Comparison of ENCODE assay signal across 9 mouse cellular contexts in the genomic region with DNA sequence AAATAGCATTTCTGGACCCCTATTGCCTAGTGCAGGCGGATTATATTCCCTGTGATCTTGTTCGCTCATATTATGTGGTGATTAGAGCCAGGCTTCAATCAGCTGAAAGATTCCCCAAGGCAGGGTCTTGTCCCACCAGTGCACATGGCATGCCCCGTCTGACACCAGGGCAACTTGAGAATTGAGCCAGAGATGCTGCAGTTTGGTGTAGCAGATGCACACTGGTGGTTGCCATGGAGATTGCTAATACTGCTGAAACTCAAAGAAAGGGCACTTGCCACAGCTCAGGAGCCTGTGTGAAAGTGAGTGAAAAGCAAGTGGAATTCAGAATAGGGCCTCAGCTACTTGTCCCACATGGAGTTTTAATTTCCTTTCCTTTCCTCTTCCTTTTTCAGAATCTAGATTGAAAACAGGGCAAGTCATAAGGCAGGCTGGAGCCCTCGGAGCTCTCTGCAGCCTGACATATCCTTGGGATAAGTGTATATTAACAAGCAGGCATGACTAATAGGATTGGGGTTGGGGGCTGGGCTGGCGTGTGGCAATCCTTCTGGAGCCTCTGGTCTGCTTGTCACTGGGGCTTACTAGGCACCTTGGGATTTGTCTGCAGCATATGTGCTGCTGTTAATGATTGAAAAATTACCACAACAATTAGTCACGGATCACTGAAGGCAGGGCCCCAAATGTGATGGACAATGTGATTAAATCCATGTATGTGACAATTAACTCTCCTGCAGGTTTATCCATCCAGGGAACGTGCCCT.
DNase-seq lines count a peak whose midpoint lies in the region; ATAC-seq and TF ChIP-seq lines count a peak whose summit lies in the region.
"Had no signal": no experiment of that assay in that cellular context is flagged by ENCODE, and none has a peak within 500 bp of the region (broad histone marks: within the 10 kb centered on the region; RNA-seq: fewer than 3 reads in every experiment).

No protein-coding gene starts in this region.

- TF ChIP-seq POLR2A in heart, adult 2 months (IDR thresholded peaks at IDR 0.05; ENCODE audit: insufficient read depth, low read depth, low read length) = no peak
- TF ChIP-seq POLR2A in lung, adult 2 months (IDR thresholded peaks at IDR 0.05; ENCODE audit: borderline replicate concordance, extremely low read depth, low read depth, low read length) = no peak

- no peak for TF ChIP-seq EP300 in heart, adult 2 months (IDR thresholded peaks at IDR 0.05; ENCODE audit: insufficient read depth, low read depth, low read length)

- H3K4me1 ChIP-seq in forebrain, embryonic 10.5 days = peaks cover 55% of the 10 kb centered on the region
- H3K4me1 ChIP-seq in midbrain, embryonic 15.5 days = peaks cover 33% of the 10 kb centered on the region
- peaks cover 6% of the 10 kb centered on the region; the same call in 1 of the 2 replicates for H3K4me1 ChIP-seq in heart, adult 2 months (ENCODE audit: control insufficient read depth, insufficient read depth, low read length)
- H3K4me1 ChIP-seq in lung, adult 2 months (ENCODE audit: control insufficient read depth, insufficient read depth, low read length) = no peaks in the 10 kb centered on the region; the same call in 1 of the 2 replicates

- H3K36me3 ChIP-seq in forebrain, embryonic 10.5 days (replicated peaks) = no peaks in the 10 kb centered on the region
- H3K36me3 ChIP-seq in midbrain, embryonic 15.5 days (replicated peaks) = no peaks in the 10 kb centered on the region
- H3K36me3 ChIP-seq in heart, adult 2 months (ENCODE audit: control insufficient read depth, insufficient read depth, low read length) = peaks cover 2% of the 10 kb centered on the region

- H3K4me3 ChIP-seq in forebrain, embryonic 10.5 days = peak overlapping the region; percentile 16; the same call in 1 of the 2 replicates
- H3K4me3 ChIP-seq in midbrain, embryonic 15.5 days = no peak overlapping the region
- H3K4me3 ChIP-seq in heart, adult 2 months = no peak overlapping the region
- H3K4me3 ChIP-seq in lung, adult 2 months (replicated peaks; ENCODE audit: extremely low read depth, low read depth, low read length) = no peak overlapping the region
- H3K4me3 ChIP-seq: left cerebral cortex, adult 2 months had no signal

- DNase-seq in CD4-positive, CD25-positive, alpha-beta regulatory T cell, adult 2 months (ENCODE audit: low read depth, low spot score) = peak; percentile 6
- peak; percentile 89 for DNase-seq in forebrain, embryonic 10.5 days (ENCODE audit: extremely low spot score, low spot score)
- peak; percentile 26 for DNase-seq in kidney, postnatal 10 days
- DNase-seq in heart, adult 2 months = no peak
- DNase-seq in lung, adult 2 months = no peak

- H3K9me3 ChIP-seq in forebrain, embryonic 10.5 days = no peaks in the 10 kb centered on the region
- H3K9me3 ChIP-seq in midbrain, embryonic 15.5 days = no peaks in the 10 kb centered on the region

- H3K9ac ChIP-seq in midbrain, embryonic 15.5 days = peak overlapping the region; percentile 29
- no peak overlapping the region for H3K9ac ChIP-seq in heart, adult 2 months (ENCODE audit: low read depth, low read length)

- 4% methylated on average over 7 of the region's 7 CpGs for WGBS in forebrain, embryonic 10.5 days
- WGBS in midbrain, embryonic 15.5 days = 6% methylated on average over 7 of the region's 7 CpGs
- WGBS in heart, adult 2 months = 82% methylated on average over 7 of the region's 7 CpGs
- 83% methylated on average over 7 of the region's 7 CpGs for WGBS in lung, adult 2 months

- no peaks in the 10 kb centered on the region for H3K79me2 ChIP-seq in heart, adult 2 months (replicated peaks; ENCODE audit: control insufficient read depth, insufficient read depth, low read length)

- ATAC-seq in CD4-positive, CD25-positive, alpha-beta regulatory T cell, adult 4 months = no peak
- ATAC-seq in midbrain, embryonic 15.5 days (replicated peaks) = peak; percentile 95
- ATAC-seq in monocyte, adult 5-6 weeks (replicated peaks; ENCODE audit: insufficient number of reproducible peaks, low FRiP score, low TSS enrichment, poor library complexity, severe bottlenecking) = no peak

- peak overlapping the region; percentile 81 for H3K27ac ChIP-seq in forebrain, embryonic 10.5 days
- peak overlapping the region; percentile 89 for H3K27ac ChIP-seq in midbrain, embryonic 15.5 days
- H3K27ac ChIP-seq in heart, adult 2 months = no peak overlapping the region

- no peak for TF ChIP-seq CTCF in heart, adult 2 months (IDR thresholded peaks at IDR 0.05)
- no peak for TF ChIP-seq CTCF in lung, adult 2 months (IDR thresholded peaks at IDR 0.05; ENCODE audit: insufficient read depth, low read length)

- peaks cover 52% of the 10 kb centered on the region for H3K27me3 ChIP-seq in forebrain, embryonic 10.5 days (ENCODE audit: poor library complexity, severe bottlenecking)
- peaks cover 10% of the 10 kb centered on the region for H3K27me3 ChIP-seq in midbrain, embryonic 15.5 days (replicated peaks)
- no peaks in the 10 kb centered on the region for H3K27me3 ChIP-seq in heart, adult 2 months (ENCODE audit: control insufficient read depth, insufficient read depth, low read length)

- intact Hi-C loops in heart, adult 2 months (cut with DNase I) = loop anchor here (2.0 kb wide), 1 partner anchor 1030 kb away; no protein-coding TSS in a partner anchor

- peak overlapping the region; percentile 37 for H3K4me2 ChIP-seq in midbrain, embryonic 15.5 days

Comparison
In these comparisons a context has a peak if more than half of its experiments do, and no peak if none do; other contexts are left out.
1. DNase-seq: peak in CD4-positive, CD25-positive, alpha-beta regulatory T cell, adult 2 months (single experiment), forebrain, embryonic 10.5 days (single experiment) and kidney, postnatal 10 days (single experiment); none in heart, adult 2 months (0 of 2) and lung, adult 2 months (single experiment).